Mouse (Mus musculus) lung, postnatal 0 days (tissue): ENCODE data around the gene Gm20388.

Experiments
- CTCF ChIP-seq: IDR thresholded peaks from 2 replicates; pipeline ENCODE4 v1.5.1; 2016; ENCODE audit warnings: antibody characterized with exemption, mild to moderate bottlenecking
- EP300 ChIP-seq: IDR thresholded peaks from 2 replicates; pipeline ENCODE4 v1.6.1; 2016; ENCODE audit warnings: antibody characterized with exemption, mild to moderate bottlenecking, control low read depth

DNA sequence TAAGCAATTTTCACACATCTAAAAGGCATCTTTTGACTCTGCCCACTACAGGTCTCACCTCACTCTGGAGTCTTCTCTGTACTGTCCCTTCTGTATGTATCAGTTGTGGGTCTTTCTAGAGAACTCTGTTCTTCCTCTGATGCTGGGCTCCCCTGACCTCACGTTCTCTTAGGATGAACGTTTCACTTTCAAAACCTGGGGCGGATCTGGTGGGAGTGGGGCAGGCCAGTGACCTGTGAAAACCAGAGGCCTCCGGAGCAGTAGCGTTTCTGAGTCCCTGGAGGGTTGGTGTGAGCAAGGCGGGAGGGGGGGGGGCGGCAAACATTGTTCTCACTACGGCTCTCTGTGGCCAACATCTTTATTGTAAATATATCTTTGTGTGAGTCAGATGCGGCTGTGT lies 2147.9 kb downstream of the Gm20388 start:
- TF ChIP-seq CTCF = no peak
- no peak for TF ChIP-seq EP300
